Mouse (Mus musculus): ENCODE results near the gene Dvl3.

DNA sequence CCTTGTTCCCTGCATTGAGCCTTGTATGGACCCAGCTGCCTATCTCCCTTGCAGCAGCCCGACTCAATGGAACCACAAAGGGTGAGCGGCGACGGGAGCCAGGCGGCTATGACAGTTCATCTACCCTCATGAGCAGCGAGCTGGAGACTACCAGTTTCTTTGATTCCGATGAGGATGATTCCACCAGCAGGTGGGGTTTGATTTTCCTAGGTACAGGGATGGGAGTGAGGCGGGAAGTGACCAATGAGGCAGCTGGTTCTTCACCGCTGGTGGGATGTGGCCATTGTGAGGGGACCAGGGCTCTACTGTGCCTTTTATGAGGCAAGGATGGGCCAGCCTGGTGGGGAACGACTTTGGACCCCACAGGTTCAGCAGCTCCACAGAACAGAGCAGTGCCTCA is 7.1 kb downstream of the Dvl3 start:
- TF ChIP-seq POLR2A (IDR thresholded peaks at IDR 0.05; ENCODE audit: borderline replicate concordance, extremely low read depth, insufficient read depth, insufficient read length, poor library complexity, severe bottlenecking), result no peak
- no peak for TF ChIP-seq CTCF (IDR thresholded peaks at IDR 0.05; ENCODE audit: borderline replicate concordance, extremely low read depth, insufficient read depth, insufficient read length)

Data from brain, embryonic 14.5 days (tissue).